Mouse (Mus musculus): ENCODE data around the gene Slc16a6.

Slc16a6 gene

DNA sequence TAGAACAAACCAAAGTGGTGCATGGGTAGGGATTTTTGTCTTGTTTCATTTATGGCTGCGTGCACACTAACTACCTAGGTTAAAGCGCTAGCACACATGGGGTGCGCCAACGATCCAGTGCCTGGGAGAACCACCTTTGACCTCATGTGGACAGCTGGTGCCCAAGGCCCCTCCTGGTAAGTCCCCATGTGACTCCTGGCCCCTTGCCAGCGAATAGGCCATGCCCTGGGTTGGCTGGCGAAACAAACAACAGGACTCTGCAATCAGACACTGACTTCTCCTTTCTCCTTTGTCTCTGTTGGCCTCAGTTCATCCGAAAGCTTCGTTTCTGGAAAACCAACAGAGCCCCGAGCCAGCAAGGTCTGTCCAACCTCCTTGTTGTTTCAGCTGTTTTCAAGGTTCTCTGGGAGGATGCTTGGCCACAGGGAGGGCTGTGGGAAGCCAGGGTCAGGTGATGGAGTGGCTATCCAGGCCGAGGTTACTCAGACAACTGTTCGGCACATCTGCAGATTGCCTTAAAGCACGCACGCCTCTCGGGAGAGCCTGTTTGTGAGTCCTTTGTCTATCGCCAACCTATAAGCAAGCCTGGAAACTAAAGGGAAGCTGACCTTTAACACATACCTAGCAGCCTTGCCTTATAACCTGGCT lies 12.1 kb upstream of the Slc16a6 start:
- DNase-seq = no peak

DNA sequence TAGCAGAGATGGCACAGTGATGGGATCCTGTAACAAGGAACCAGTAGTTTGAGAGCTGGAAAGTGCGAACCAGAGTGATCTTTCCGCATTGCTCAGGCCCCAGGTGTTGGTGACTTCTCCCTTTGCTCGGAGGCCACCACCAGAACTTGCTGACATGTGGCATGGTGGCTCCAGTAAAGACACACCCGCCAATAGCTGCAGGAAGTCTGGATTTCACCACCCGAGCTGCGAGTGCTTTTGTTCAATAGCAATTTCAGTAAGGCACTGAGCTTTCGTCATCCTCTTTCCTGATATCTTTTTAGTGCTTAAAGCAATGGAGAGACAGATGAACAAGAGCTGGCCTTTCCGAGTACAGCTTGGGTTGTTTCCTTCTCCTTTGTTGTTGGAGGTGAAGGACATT lies 7.0 kb upstream of the Slc16a6 start:
- DNase-seq = no peak

DNA sequence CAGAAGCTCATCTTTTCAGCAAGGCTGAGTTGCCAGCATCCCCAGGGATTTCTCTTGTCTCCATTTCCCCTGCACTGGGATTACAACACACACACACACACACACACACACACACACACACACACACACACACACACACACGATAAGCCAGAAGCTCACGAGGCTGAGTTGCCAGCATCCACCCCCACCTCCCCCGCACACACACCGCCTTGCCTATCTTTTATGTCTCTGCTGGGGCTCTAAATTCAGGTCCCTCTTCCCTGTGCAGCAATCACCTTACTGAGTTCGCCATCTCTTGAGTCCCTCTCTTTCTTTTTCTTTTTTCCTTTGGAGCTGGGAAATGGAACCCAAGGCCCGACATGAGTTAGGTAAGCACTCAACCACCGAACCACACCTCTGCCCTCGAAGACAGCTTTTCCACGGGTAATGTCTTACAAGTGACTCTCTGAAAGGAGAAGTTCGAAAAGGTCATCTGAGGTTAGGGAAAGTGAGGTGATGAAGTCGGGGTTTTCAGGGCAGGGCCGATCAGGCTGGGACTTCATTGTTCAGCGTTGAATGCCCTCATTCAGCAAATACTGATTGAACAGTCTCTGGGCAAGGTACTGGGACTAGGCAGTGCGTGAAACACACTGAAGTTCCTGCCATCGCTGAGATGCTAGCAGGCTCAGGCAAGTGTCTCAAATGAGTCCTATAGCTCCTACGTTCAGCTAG lies 6.3 kb upstream of the Slc16a6 start:
- DNase-seq = no peak

DNA sequence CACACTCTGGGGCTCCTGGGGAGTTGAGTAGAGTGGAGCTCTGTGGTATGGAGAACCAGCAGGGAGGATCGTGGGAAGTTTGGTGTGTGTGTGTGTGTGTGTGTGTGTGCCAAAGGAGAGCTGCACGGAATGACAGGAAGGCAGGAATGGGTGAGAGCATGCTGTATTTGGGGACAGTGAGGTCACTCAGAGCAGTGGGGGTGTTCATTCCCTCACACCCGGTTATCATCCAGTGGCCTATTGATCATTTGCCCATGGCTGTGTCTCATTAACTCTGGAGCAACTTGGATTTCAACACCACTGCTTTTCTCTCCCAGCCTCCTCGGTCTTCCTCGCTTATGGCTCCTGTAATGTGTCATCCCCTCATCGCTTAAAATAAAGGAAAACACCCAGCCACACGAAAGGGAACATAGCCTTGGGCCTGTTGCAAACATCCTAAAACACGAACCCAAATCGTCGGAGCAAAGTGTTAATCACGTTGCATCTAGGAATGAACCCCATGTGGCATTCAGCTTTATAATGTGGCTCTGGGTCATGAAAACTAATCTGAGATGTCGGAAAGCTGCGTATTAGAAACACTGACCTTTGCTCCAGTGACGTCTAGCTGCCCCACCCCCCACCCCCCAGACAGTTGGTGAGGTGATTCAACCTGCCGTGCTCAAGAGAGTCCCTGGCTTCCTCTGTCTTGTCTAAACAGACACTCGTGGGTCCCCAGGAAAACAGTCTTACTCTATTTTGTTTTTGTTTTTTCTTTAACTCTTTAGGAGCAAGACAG lies 4.4 kb upstream of the Slc16a6 start:
- DNase-seq = no peak

DNA sequence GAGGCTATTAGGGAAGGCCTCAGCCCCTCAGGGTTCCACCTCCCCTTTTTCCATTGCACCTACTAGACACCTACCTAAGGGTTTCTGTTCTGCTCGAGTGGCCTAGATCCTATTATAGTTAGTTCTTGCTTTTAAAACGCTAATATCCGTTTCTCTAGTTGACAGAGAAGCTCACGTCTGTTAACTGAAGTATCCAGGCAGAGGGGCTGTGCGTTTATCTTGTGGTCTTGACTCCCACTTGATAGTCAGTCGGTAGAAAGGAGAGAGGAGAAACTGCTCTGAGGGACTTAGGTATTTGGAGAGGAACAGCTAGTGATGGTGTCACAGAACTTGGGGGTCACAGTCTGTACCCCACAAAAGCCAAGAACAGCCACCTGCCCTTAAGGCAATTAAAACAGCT lies 3.3 kb upstream of the Slc16a6 start:
- DNase-seq = no peak

DNA sequence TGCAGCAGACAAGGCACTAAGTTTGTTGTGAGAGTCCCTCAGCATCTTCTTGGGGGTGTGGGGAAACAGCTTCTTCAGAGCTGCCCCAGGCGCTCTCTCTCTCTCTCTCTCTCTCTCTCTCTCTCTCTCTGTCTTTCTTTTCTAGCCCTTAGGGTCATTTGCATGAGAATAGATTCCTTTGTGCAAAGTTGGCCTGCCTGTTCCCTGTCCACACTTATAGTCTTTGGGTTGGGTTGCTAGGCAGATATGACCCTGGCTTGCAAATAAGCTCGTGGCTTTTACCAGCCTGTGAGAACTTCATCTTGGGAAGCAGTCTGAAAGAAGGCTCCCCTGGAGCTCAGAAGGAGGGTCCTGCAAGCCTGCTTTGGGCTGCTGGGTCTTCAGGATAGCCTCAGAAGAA lies 2.8 kb upstream of the Slc16a6 start:
- no peak for DNase-seq

DNA sequence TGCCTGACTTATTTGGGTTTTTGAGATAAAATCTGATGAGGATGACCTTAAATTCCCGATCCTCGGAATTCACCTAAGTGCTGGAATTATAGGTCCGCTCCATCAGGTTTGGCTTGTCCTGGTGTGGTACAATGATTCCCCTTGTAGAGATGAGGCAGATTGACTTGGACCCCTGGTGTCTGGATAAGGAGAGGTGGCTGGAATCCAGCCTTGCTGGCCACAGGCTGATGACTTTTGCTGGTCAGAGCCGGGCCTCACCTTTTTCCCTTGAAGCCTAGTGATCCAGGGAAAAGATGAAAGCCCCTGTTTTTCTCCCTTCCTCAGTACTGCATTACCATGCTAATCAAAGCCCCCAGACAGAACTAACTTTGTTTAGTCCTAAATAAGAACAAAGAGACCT lies 2.3 kb upstream of the Slc16a6 start:
- DNase-seq = no peak

DNA sequence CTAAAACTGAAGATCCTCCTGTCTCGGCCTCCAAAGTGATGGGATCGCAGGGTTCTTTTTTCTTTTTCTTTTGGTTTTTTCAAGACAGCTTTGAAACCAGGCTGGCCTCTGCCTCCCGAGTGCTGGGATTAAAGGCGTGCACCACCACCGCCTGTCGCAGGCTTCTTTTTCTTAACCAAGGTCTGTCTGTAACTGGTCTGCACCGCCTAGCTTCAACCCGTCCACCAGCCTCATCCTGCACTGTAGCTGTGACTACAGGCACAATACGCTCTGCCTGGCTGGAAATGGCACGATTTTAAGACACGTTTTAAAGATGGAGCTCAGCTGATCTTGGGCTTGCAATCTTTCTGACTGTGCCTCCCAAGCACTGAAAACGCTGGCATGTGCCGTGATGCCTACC lies 1.4 kb upstream of the Slc16a6 start:
- no peak for DNase-seq

DNA sequence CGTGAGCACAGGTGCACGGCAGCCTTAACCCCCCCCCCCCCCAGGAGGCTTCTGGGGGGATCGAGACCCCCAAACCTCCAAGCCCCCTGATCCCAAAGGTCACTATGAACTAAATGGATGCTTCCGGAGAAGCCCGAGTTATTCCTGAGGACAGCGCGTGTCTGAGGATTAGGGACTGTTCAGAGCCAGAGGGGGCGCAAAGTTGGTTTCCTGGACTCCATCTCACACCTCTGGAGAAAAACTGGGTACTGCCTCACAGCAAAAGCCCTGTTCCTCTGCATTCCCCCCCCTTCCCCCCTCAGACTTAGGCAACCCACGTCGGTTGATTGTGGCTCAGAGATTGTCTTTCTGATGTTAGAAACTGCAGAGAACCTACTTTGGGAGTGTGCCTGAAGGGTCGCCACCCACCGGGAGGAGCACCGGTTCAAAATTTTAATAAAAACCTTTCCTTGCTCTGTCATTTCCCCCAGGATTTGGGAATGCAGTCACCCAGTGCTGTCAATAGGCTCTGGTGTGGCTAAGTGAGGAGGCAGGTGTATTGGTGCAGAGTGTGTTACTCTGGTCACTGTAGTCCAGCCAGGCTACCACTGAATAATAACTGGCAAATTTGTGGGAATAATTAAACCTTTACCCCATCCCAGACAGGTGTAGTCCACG lies 816 bp upstream of the Slc16a6 start:
- no peak for DNase-seq

DNA sequence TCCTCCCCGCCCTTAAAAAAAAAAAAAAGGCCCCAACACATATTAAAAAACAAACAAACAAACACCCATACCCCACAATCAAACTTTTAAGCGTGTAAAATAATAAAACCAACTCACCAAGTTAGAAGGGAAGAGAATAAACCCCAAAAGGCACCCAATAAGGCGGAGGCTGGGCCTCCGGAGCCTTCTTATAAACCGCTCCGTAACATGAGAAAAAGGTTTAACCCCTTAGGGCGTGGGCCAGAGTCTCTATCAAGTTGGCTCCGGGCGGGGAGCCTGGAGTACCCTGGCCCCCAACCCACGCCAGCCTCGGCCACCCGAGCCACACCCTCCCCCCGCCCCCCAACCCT lies 602 bp downstream of the Slc16a6 start:
- no peak for DNase-seq

DNA sequence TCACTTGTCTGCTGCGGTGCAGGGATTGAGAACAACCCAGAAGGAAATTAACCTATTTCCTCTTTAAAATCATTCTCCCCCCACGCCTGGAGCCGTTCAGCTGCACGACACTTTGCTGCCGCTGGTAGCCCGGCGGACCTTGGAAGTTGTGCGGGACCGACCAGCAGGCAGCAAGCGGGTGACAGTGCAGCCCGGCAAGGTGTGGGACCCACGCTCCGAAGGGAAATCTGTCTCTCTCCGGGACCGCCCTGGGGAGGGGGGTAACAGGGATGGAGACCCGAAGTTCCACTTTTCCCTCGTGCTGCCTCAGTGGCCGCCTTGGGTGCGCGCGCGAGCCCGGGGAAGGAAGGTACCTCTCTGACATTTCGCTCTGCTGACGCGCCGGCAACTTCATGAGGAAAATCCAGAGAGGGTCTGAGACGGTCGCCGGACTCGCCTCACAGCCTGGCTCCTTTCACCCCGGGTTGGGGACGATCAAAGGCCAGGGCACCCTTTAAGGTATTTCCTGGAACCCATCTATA lies 1.2 kb downstream of the Slc16a6 start:
- DNase-seq = peak; percentile 31 to 48

DNA sequence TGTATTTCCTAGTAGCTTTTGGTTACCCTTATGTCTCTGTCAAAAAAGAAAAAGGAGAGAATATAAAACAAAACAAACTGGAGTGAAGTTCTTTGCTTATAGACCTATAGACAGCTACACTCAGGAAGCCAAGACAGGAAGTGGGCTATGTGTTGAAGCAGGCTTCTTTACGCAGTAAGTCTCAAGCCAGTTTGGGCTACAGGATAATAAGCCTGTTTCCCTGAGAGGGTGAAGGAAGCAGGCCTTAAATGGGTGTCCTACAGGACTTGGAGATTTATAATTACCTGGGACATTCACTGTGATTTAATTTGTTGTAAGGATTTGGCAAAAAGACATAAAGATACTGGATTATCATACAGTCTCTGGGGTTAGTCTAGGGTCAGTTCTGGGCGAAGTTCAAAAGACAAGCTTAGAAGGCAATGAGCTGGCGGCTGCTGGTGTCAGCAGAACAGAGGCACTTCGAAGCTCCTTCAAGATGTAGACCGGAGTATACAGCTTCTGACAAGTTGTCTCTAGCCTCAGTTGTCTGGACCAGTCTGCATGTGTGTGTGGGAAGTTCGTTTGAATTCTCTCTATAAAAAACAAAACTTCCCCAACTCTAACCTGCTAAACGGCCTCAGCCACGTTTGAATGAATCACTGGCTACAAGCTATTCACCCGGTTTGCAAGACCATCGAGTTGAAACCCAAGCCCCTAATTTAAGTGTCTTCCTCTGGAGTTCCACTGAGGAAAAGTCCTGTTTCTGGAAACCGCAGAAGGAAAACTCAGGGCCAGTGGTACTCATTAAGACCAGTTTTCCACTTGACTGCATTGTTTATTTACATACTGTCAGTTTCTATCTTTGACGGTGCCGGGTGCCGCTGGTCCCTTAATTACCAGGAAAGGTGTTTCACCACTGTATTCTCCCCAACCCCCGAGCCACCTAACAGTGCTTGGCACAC lies 2.2 kb downstream of the Slc16a6 start:
- peak in 1 of 2 experiments; percentile 27 for DNase-seq

DNA sequence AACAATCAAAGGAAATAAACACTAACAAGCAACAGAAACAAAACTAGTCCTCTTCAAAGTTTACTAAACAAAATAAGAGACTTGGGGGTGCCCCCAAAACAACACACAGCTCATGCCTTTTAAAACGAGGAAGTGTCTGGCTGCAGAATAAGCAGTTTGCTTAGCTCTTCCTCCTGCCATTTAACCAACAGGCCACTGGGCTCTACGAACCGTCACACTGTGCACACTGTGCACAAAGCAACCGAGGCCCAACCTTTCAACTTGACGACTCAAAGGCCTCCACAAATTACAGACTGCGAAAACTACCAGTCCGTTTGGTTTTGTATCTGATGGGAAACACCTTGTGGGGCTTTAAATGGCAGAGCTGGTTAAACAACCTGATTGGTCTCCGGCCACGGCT lies 3.2 kb downstream of the Slc16a6 start:
- peak in 1 of 2 experiments; percentile 27 for DNase-seq

DNA sequence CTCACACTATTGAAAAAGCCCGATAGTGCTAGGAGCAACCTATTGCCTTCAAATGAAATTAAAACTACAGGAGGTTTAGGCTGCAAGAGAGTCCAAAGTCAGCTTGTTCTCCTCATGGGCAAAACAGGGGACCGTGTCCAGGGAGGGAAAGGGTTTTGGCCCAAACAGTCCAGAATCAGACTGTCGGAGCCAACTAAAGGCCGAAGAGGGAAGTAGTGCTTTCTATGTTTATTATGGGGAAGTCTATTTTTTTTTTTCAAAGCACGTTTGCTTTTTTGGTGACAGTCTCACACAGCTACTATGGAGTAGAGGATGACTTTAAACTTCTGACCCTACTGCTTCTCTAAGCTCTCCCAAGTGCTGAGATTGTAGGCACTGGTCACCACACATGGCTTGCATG lies 5.3 kb downstream of the Slc16a6 start:
- DNase-seq = no peak

DNA sequence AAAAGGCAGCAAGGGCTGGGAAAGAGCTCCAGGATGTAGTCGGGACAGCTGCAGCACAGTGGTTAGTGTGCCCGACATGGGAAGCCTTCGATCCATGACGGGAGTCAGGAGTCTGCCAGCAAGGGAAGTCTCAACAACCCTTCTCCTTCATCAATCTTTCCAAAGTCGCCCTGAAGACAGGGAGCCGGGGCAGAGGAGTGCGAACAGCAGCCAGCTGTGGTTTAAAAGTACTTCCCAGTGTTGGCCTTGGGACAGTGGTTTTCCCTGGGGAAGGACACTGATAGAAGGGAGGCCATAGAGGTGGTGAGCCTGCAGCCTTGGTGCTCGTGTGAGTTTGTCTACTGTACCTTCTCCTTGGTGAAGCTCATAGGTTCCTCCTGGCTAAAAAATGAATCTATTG lies 6.4 kb downstream of the Slc16a6 start:
- DNase-seq = no peak

DNA sequence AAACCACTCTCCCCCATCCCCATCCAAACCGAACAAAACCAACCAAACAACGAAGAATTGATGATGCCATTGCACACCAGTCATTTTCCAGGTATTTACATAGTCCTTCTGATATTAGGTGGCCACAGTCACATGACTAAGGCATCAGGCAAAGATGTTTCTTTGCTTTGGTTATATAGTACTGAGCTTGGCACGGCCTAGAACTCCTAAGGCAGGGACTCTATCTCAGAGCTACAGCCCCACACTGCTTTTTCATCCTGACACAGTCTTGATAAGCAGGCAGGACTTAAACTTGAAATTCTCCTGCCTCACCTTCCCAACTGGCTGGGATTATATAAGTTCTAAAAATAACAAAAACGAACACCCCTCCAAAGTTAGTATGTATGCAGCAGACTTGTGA lies 8.3 kb downstream of the Slc16a6 start:
- no peak for DNase-seq

DNA sequence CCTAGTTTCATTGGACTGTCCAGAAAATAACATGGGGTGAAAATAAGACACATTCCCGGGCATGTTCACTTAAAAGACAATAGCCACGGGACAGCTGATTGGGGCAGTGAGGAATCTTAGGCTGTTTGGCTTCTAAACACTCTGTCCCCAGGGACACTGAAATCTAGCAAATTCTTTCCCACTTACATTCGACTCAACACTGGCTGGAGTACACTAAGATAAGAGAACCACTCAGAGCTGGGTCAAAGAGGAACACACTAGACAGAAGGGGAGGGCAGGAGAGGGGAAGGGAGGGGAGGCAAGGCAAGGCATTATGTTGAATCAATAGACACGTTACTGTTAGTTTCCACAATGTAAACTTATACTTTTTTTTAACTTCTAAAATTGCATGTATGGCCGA lies 12.8 kb downstream of the Slc16a6 start:
- DNase-seq = no peak

DNA sequence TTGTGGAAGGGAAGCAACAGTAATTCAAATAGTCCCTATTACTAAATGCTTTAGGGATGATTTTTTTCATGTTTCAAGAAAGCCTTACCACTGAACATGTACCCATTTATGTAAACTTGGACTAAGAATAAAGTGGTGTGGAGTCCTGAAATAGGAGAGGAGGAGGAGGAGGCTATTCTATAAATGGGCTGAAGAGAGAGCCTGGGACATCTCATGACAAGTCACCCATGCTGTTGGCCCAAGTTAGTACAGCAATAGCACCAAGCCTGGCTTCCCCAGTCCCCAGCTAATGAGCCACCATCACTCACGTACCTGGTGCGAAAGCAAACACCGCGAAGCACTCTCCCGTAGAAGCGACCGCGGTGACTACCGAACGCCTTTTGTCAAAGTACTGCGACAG lies 15.2 kb downstream of the Slc16a6 start:
- no peak for DNase-seq

DNA sequence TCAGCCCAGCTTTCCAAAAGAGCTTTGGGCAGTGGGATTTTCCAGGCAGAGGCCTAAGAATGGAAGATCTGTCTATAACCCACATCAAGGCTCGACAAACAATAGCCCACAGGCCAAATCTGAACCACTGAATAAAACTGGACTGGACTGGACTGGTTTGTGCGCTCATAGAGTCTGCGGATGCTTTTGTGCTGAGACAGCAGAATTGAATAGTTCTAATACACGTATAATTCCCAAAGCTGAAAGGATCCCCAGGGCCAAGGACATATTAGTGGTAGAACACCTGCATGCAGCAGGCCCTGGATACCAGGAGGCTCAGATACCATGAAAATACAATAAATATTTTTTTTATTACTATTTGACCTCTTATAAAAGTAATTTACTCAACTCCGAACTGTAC lies 17.1 kb downstream of the Slc16a6 start:
- no peak for DNase-seq

DNA sequence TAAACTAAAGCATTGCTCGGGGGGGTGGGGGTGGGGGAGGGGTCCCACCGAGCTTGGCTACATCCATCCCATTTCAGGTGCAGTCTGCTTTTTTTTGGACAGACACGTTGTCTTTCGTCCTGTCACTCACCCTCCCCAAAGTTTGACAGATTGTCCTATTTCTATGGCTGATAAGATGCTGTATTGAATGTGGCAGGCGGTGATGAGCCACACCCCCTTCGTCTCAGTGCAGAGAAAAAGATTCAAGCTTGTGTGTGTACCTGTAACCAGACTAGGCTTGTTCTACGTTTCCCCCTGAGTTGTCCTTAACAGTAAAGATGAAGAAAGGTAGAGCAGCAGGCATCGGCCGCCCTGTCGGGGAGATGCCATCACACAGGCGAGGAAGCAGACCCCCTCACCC lies 22.2 kb downstream of the Slc16a6 start:
- no peak for DNase-seq

DNA sequence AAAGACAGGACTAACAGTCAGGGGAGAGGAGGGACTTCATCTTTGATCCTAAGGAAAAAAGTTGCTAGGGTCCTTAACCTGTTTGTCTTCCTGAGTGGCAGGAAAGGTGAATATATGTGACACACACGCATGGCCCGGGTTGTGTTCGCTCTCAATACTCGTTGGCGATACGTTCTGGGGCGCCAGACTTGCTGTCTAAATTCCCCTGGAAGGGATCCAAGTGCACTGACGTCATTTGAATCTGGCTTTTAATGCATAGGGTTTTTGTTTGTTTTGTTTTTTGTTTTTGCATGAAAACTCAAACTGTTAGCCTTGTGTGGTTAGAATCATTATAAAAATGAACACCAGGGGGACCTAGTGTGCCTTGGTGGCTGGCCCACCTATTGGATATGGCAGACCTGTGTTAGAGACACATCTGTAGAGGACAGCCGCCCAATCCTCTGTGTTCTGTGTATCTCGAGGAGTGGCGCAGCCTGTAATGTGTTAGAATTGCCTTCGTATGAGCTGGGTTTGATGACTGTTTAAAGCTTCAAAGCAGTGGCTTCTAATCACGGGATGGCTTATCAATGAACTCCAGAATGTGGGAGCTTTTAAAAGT lies 27.9 kb downstream of the Slc16a6 start:
- no peak for DNase-seq

DNA sequence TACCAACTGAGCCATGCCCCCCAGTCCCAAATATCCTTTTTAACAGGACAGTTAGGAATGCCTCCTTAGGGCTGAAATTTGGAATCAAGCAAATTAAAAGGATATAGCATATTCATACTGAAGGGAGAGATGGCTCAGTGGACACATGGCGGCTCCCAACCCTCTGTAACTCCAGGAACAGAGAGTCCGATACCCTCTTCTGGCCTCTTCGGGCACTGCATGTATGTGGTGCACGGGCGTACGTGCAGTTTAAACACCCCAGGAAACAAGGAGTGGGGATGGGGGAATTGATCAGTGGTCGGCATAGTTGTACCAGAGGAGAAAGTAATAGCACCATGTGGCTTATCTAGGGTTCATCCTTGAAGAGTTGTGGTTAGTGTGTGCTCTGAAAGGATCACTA lies 28.8 kb downstream of the Slc16a6 start:
- no peak for DNase-seq
